Mouse (Mus musculus) stomach, postnatal 0 days (tissue): ENCODE results near the gene Nell2.

Source experiments
- CTCF ChIP-seq: IDR thresholded peaks from 2 replicates; pipeline ENCODE4 v1.5.1; 2016; ENCODE audit warnings: antibody characterized with exemption, low read depth, mild to moderate bottlenecking, moderate library complexity
- EP300 ChIP-seq: optimal IDR thresholded peaks from 2 replicates; pipeline ENCODE3; 2016; ENCODE audit warnings: antibody characterized with exemption

DNA sequence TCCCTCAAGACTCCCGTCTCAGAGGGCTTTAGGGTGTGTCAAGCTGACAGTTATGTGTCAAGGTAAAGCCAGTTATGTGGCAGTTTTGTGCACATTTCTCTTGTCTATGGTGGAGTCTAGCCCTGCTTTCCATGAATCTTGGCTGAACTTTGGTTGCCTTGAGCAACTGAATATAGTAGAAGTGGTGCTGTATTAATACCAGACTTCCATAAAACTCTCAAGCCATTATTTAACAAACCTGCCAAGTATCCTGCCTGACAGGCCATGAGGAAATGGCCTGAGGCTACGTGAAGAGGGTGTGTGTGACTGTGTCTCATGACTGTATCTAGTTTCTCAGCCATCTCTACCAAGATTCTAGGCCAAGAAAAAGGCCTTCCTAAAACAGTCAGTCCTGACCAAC, 147.5 kb downstream of the Nell2 start:
- no peak for TF ChIP-seq CTCF
- no peak for TF ChIP-seq EP300
